Mouse (Mus musculus) liver, adult 2 months (tissue): ENCODE measurements at regions not wholly inside any gene's neighbourhood (a gene's known extent, or its start where the extent isn't known, plus 50 kb on each side); places are given as distances from the start of the nearest gene placed in this dataset.

ENCODE experiments used
- DNase-seq: peaks from one replicate; pipeline ENCODE4 v3.0.0-alpha.2; 2011; ENCODE audit warnings: low read depth, low spot score; ENCODE audit errors: extremely low read depth
- H3K27ac ChIP-seq: fragments of 200-500 bp; replicated peaks from 2 replicates; pipeline ENCODE4 v1.5.1; 2012; ENCODE audit warnings: low read depth, mild to moderate bottlenecking, control low read depth, inconsistent platforms, low read length; ENCODE audit not compliant: insufficient read depth
- H3K27me3 ChIP-seq: fragments of 200-500 bp; 2 replicates; pipeline ENCODE4 v1.6.1; 2012; ENCODE audit warnings: mild to moderate bottlenecking, moderate library complexity, low read length, inconsistent platforms; ENCODE audit not compliant: control insufficient read depth, insufficient read depth
- H3K36me3 ChIP-seq: fragments of 200-500 bp; 2 replicates; pipeline ENCODE4 v1.6.1; 2012; ENCODE audit warnings: low read length, inconsistent platforms; ENCODE audit not compliant: control insufficient read depth, insufficient read depth
- H3K4me1 ChIP-seq: fragments of 200-500 bp; 2 replicates; pipeline ENCODE4 v1.6.1; 2011; ENCODE audit warnings: low read length; ENCODE audit not compliant: control insufficient read depth, insufficient read depth
- H3K4me3 ChIP-seq: fragments of 200-500 bp; 2 replicates; pipeline ENCODE4 v1.5.1; 2011; ENCODE audit warnings: low read depth, mild to moderate bottlenecking, control low read depth, low read length, moderate library complexity; ENCODE audit not compliant: insufficient read depth
- H3K79me2 ChIP-seq: fragments of 200-500 bp; 2 replicates; pipeline ENCODE4 v1.6.1; 2012; ENCODE audit warnings: inconsistent platforms, mild to moderate bottlenecking, low read length, moderate library complexity; ENCODE audit not compliant: control insufficient read depth, insufficient read depth
- H3K9ac ChIP-seq: fragments of 200-500 bp; 2 replicates; pipeline ENCODE4 v1.6.1; 2012; ENCODE audit warnings: low read depth, mild to moderate bottlenecking, control low read depth, inconsistent platforms, low read length
- CTCF ChIP-seq: fragments of 200-500 bp; IDR thresholded peaks from 2 replicates; pipeline ENCODE4 v1.5.1; 2011; ENCODE audit warnings: low read depth, low read length, control low read depth
- POLR2A ChIP-seq: fragments of 200-500 bp; IDR thresholded peaks from 2 replicates; pipeline ENCODE4 v1.6.1; 2011; ENCODE audit warnings: low read length, control low read depth; ENCODE audit not compliant: insufficient read depth; ENCODE audit errors: extremely low read depth
- WGBS: fragments of 180-500 bp; shearing (Covaris S2); methylation state at CpG from one replicate; pipeline ENCODE4 v1.1.7; 2018; 5-methylcytosine and 5-hydroxymethylcytosine counted together

DNA sequence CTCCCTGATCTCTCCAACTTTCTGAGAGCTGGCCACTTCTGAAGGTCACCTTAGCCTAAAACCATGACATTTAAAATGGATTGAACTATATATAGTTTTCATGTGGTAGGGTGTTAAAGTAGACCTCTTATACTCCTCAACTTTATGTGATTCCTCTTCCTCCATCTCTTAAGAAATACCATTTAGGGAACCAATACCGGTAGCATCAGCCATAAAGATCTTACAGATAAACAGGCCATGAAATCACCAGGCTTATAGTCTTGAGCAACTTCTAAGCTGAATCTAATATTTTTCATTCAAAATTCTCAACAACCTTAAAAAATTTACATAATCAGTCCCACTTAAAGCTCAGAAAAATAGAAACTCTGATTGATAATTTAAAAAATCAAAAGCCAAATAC, 56.2 kb downstream of the Rpl36a-ps1 start:
- Histone ChIP-seq H3K79me2 (no peaks in the 10 kb centered on the region), H3K27ac (no peak overlapping the region), H3K27me3 (0 out of 2 replicates have a peak, but pooled peaks cover 2% of the 10 kb centered on the region), H3K36me3 (no peaks in the 10 kb centered on the region), H3K9ac (no peak overlapping the region), H3K4me3 (no peak overlapping the region), H3K4me1 (no peaks in the 10 kb centered on the region)
- TF ChIP-seq POLR2A (no peak), CTCF (no peak)
- 84% methylated on average over 1 of the region's 1 CpGs for WGBS
- DNase-seq: no peak

DNA sequence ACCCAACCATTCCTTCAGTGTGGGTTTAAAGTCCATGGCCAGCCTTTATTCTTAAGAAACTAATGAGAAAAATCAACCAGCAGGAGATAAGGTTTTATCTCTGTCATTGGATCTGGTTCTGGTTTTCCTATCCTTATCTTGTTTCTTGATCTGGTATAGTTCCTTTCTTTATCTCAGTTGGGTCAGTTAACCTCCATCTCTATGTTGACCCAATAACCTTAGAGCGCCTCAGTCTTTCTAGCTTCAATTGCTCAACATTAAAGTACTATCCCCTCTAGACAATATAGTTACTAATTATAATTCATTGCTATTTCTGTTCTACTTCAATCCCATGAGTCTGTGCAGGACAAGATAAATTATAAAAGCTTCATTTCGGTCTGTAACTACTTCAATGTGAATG, 56.7 kb downstream of the Rpl36a-ps1 start:
- Histone ChIP-seq H3K4me1 (no peaks in the 10 kb centered on the region), H3K79me2 (no peaks in the 10 kb centered on the region), H3K4me3 (no peak overlapping the region), H3K9ac (no peak overlapping the region), H3K27me3 (0 out of 2 replicates have a peak, but pooled peaks cover 2% of the 10 kb centered on the region), H3K36me3 (no peaks in the 10 kb centered on the region), H3K27ac (no peak overlapping the region)
- no peak for TF ChIP-seq CTCF
- TF ChIP-seq POLR2A: no peak
- 73% methylated on average over 2 of the region's 2 CpGs for WGBS
- no peak for DNase-seq

DNA sequence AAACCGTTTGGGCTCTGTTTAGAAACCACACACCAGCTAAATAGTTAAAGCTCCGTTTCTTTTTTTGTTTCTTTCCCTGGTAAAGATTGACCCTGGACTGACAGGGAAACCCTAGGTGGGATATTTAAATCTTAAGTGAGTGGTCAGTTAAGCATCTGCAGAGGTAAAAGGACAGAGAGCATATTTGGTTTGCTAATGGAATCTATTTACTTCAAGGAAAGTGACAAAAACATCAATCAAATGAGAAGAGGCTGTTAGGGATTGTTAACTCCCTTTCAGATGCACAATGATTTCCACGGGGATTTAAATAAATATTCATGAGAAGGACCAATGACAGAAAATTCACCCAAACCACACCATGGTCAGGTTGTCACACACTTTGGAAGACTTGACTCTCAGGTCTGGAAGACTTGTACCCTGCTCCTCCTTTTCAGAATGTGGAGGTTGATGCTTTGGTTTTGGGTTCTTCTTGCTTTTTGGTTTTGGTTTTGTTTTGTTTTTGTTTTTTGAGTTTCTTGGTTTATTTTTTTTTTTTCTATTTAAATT, 60.7 kb downstream of the Rpl36a-ps1 start:
- no peaks in the 10 kb centered on the region for H3K79me2 ChIP-seq
- DNase-seq: no peak
- H3K4me3 ChIP-seq: no peak overlapping the region
- 20% methylated on average over 3 of the region's 3 CpGs for WGBS
- H3K4me1 ChIP-seq: no peaks in the 10 kb centered on the region
- H3K9ac ChIP-seq: no peak overlapping the region
- TF ChIP-seq CTCF: no peak
- no peak for TF ChIP-seq POLR2A
- H3K27me3 ChIP-seq: 0 out of 2 replicates have a peak, but pooled peaks cover 2% of the 10 kb centered on the region
- H3K36me3 ChIP-seq: no peaks in the 10 kb centered on the region
- H3K27ac ChIP-seq: no peak overlapping the region

DNA sequence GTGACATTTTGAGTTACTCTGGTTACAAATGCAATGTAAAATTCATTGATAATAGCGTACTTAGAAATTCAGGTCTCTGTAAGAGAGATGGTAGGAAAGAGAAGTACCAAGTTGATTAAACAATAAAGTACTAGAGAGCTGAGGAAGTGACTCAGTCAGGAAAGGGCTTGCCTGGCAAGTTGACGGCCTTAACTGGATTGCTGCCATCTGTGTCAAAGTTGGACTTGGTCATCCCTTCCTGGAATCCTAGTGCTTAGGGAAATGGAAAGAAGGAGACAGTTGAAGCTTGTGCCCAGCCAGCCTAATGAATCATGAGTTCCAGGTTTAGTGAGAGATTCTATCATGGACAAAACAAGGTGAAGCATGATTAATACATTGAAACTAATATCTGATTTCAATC, 64.8 kb downstream of the Rpl36a-ps1 start:
- H3K79me2 ChIP-seq: no peaks in the 10 kb centered on the region
- DNase-seq: no peak
- H3K27ac ChIP-seq: no peak overlapping the region
- H3K27me3 ChIP-seq: no peaks in the 10 kb centered on the region
- no peaks in the 10 kb centered on the region for H3K36me3 ChIP-seq
- no peaks in the 10 kb centered on the region for H3K4me1 ChIP-seq
- no peak overlapping the region for H3K9ac ChIP-seq
- WGBS: 53% methylated on average over 2 of the region's 2 CpGs
- no peak overlapping the region for H3K4me3 ChIP-seq
- TF ChIP-seq CTCF (no peak), POLR2A (no peak)

DNA sequence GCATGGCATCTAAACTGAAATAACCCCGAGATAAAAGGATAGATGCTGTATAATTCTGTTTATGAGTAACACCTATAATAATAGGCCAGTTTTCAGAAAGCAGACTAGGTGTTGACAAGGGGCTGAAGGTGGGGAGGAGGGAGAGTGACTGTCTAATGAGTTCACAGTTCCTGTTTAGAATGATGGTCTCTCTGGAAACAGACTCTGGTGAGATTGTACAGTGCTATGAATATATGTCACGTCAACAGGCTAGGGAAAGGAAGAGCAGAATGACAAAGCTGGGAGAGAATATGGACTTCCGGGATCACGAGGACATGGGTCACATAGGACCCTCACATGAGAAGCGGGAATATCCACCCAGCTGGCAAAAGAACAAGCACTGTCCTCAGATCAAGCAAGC, 85.9 kb downstream of the Rpl36a-ps1 start:
- WGBS: 80% methylated on average over 5 of the region's 5 CpGs
- Histone ChIP-seq H3K4me3 (no peak overlapping the region), H3K27ac (no peak overlapping the region), H3K27me3 (no peaks in the 10 kb centered on the region), H3K4me1 (no peaks in the 10 kb centered on the region), H3K9ac (no peak overlapping the region), H3K79me2 (no peaks in the 10 kb centered on the region), H3K36me3 (no peaks in the 10 kb centered on the region)
- no peak for TF ChIP-seq POLR2A
- TF ChIP-seq CTCF: no peak
- DNase-seq: no peak

DNA sequence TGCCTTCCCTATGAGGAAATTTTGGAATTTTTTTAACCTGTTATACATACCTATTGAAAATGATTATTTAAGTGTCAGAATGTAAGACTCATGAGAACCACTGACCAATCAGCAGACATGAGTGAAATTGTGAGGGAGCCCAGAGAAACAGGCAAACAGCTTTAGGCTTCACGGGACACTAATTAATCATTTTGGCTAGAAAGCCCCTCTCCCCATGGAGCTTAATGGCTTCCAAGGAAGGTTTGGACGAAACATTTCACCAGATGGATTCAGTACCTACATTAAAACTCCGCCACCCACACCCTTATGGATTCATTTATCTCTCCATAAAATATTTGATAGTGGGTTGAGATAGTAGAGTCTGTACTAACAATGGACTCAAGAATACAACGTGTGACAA, 95.2 kb downstream of the Rpl36a-ps1 start:
- H3K4me3 ChIP-seq: no peak overlapping the region
- no peak for TF ChIP-seq CTCF
- TF ChIP-seq POLR2A: no peak
- no peak overlapping the region for H3K27ac ChIP-seq
- H3K27me3 ChIP-seq: no peaks in the 10 kb centered on the region
- no peaks in the 10 kb centered on the region for H3K4me1 ChIP-seq
- H3K79me2 ChIP-seq: no peaks in the 10 kb centered on the region
- 84% methylated on average over 4 of the region's 4 CpGs for WGBS
- no peak overlapping the region for H3K9ac ChIP-seq
- no peak for DNase-seq
- H3K36me3 ChIP-seq: no peaks in the 10 kb centered on the region
